In the genomic region with DNA sequence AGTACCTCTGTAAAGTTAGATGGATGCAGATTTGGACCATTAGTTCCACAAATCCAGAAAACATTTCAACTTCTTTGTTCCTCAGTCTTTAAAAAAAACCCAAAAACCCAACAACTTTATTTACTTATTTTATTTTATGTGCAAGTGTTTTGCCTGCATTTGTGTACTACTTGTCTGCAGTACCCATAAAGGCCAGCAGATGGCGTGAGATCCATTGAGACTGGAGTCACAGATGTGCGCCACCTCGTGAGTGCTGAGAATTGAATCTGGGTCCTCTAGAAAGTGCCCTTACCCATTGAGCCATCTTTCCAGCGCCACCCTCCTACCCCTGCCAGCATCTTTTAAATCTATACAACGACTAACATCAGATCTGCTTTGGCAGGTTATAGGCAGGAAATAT, we compare ENCODE assay signal across 12 mouse cellular contexts. TPM values are rescaled to one million over a fixed set of nuclear protein-coding genes. Genes with fewer than 3 reads are reported as not detected.
DNase-seq lines count a peak whose midpoint lies in the region; ATAC-seq lines count a peak whose summit lies in the region.
"Had no signal": no experiment of that assay in that cellular context is flagged by ENCODE, and none has a peak within 500 bp of the region (broad histone marks: within the 10 kb centered on the region; RNA-seq: fewer than 3 reads in every experiment).

No protein-coding gene starts in this region.

- no peaks in the 10 kb centered on the region for H3K27me3 ChIP-seq in liver, embryonic 12.5 days (replicated peaks)
- H3K27me3 ChIP-seq: embryonic facial prominence, embryonic 12.5 days; limb, embryonic 15.5 days had no signal

- no peaks in the 10 kb centered on the region for H3K4me1 ChIP-seq in liver, embryonic 12.5 days
- H3K4me1 ChIP-seq: embryonic facial prominence, embryonic 12.5 days; limb, embryonic 15.5 days had no signal

- intact Hi-C loops in heart, postnatal 10 days (cut with DNase I) = no loop called here

- no peak for ATAC-seq in liver, embryonic 12.5 days
- no peak for ATAC-seq in frontal cortex, adult (ENCODE audit: low TSS enrichment)
- ATAC-seq: inflammation-experienced regulatory T-cells, adult 6 months had no signal

- DNase-seq in adrenal gland, postnatal 14 days = peak; percentile 12
- no peak for DNase-seq in adrenal gland, postnatal 36 days
- DNase-seq in liver (peak; percentile 13), 416B (ENCODE audit: low read depth) (peak; percentile 26)
- peak; percentile 4 for DNase-seq in c-Kit-negative CD71-positive TER-119-positive erythroid progenitor cells, embryonic 14.5 days (ENCODE audit: low read depth, low spot score)
- no peak for DNase-seq in heart, postnatal 10 days
- DNase-seq: cerebellum, adult 9-10 months had no signal

- peaks cover 4% of the 10 kb centered on the region; the same call in 1 of the 2 replicates for H3K9me3 ChIP-seq in liver, embryonic 12.5 days (replicated peaks)
- H3K9me3 ChIP-seq: embryonic facial prominence, embryonic 12.5 days; limb, embryonic 15.5 days had no signal

- no peak overlapping the region for H3K4me2 ChIP-seq in liver, embryonic 12.5 days
- H3K4me2 ChIP-seq: embryonic facial prominence, embryonic 12.5 days; limb, embryonic 15.5 days had no signal

- H3K27ac ChIP-seq in liver, embryonic 12.5 days = no peak overlapping the region
- H3K27ac ChIP-seq: embryonic facial prominence, embryonic 12.5 days; limb, embryonic 15.5 days had no signal

- no peaks in the 10 kb centered on the region for H3K36me3 ChIP-seq in liver, embryonic 12.5 days
- H3K36me3 ChIP-seq: embryonic facial prominence, embryonic 12.5 days; limb, embryonic 15.5 days had no signal

- H3K4me3 ChIP-seq in liver, embryonic 12.5 days = no peak overlapping the region
- H3K4me3 ChIP-seq: embryonic facial prominence, embryonic 12.5 days; limb, embryonic 15.5 days had no signal

- no peak overlapping the region for H3K9ac ChIP-seq in liver, embryonic 12.5 days
- H3K9ac ChIP-seq: embryonic facial prominence, embryonic 12.5 days; limb, embryonic 15.5 days had no signal

- WGBS in liver, embryonic 12.5 days (ENCODE audit: insufficient replicate concordance) = 47% methylated on average over 5 of the region's 5 CpGs

RNA-seq across cellular contexts. Expression of a gene that starts 53.0 kb away (rescaled TPM):
- 0.53 TPM in 1 of 2 replicates, not detected in the other for total RNA-seq in adrenal gland, postnatal 14 days (2021)
- under 1 TPM in 1 of 2 experiments, not detected in 1; 0.30 TPM for total RNA-seq in adrenal gland, postnatal 36 days (2021)
- 0.12 TPM in 1 of 2 replicates, not detected in the other for polyA plus RNA-seq in liver, embryonic 12.5 days (2016; fragmentation: Nextera tagmentation; extraction: Ambion mirVana)
- total RNA-seq in heart, postnatal 10 days (2021) = not detected
- polyA plus RNA-seq: inflammation-experienced regulatory T-cells, adult 6 months had no signal

Comparison
In these comparisons a context has a peak if more than half of its experiments do, and no peak if none do; other contexts are left out.
1. DNase-seq: peak in adrenal gland, postnatal 14 days (single experiment), liver (single experiment), 416B (single experiment) and c-Kit-negative CD71-positive TER-119-positive erythroid progenitor cells, embryonic 14.5 days (single experiment); none in adrenal gland, postnatal 36 days (0 of 2) and heart, postnatal 10 days (0 of 2).